Mouse (Mus musculus) v-Abl transformed pro-B cells (cell line): ENCODE results near the gene Arid5b.

ENCODE experiments used
- in situ Hi-C, 2 experiments: fragments of 400-800 bp; cut with MboI; formaldehyde crosslinking; loops; one replicate each; pipeline ENCODE4 v1.15.1; 2025; ENCODE audit not compliant: unreplicated experiment in 2 of 2

Gene Arid5b

GRCm38 (mm10) chr10:68274900-68275760, 3.4 kb downstream of the Arid5b start:
- in situ Hi-C loops: loop anchor here (5.0 to 25.0 kb wide), 7 partner anchors 128 to 1050 kb away; no protein-coding TSS in a partner anchor

- in situ Hi-C loops: loop anchor here in 1 of 2 experiments (10.0 kb wide), 2 partner anchors 955 to 1055 kb away; no protein-coding TSS in a partner anchor
Measured at GRCm38 (mm10) chr10:68269789-68270188, 8.8 kb downstream of the Arid5b start.

GRCm38 (mm10) chr10:68268629-68269028, 9.9 kb downstream of the Arid5b start:
- in situ Hi-C loops: no loop called here

GRCm38 (mm10) chr10:68263969-68264688, 14.4 kb downstream of the Arid5b start:
- in situ Hi-C loops: no loop called here

GRCm38 (mm10) chr10:68263296-68263968, 15.1 kb downstream of the Arid5b start:
- in situ Hi-C loops: no loop called here

- in situ Hi-C loops: no loop called here
Measured at GRCm38 (mm10) chr10:68259601-68260000, 18.9 kb downstream of the Arid5b start.

GRCm38 (mm10) chr10:68257358-68258056, 21.0 kb downstream of the Arid5b start:
- in situ Hi-C loops: no loop called here

- in situ Hi-C loops: no loop called here
Measured at GRCm38 (mm10) chr10:68256134-68256533, 22.4 kb downstream of the Arid5b start.

- in situ Hi-C loops: no loop called here
Measured at GRCm38 (mm10) chr10:68253452-68254117, 25.0 kb downstream of the Arid5b start.

- in situ Hi-C loops: no loop called here
Measured at GRCm38 (mm10) chr10:68252650-68253049, 25.9 kb downstream of the Arid5b start.

GRCm38 (mm10) chr10:68249355-68249782, 29.2 kb downstream of the Arid5b start:
- in situ Hi-C loops: no loop called here

GRCm38 (mm10) chr10:68248281-68249015, 30.1 kb downstream of the Arid5b start:
- in situ Hi-C loops: no loop called here

GRCm38 (mm10) chr10:68247490-68248280, 30.9 kb downstream of the Arid5b start:
- in situ Hi-C loops: no loop called here

- in situ Hi-C loops: no loop called here
Measured at GRCm38 (mm10) chr10:68246603-68247247, 31.8 kb downstream of the Arid5b start.

GRCm38 (mm10) chr10:68240804-68241485, 37.6 kb downstream of the Arid5b start:
- in situ Hi-C loops: no loop called here

GRCm38 (mm10) chr10:68240094-68240803, 38.3 kb downstream of the Arid5b start:
- in situ Hi-C loops: no loop called here
